Mouse (Mus musculus): ENCODE data around the gene C2cd4b. TPM values are rescaled to one million over a fixed set of nuclear protein-coding genes. Genes with fewer than 3 reads are reported as not detected.

Gene C2cd4b
- polyA plus RNA-seq, 1 experiment from 2014 or later, result 2.3 TPM

Small RNAs within 50 kb of the gene (microRNA-seq; reads per million reads assigned to microRNA genes)
- gene Mir7241 (not detected), gene Mir7242 (not detected)

Other genes starting within 250 kb of the C2cd4b start
- gene Tln2, start 199.7 kb upstream of the C2cd4b start, polyA plus RNA-seq (2016; fragmentation: Nextera tagmentation; extraction: Ambion mirVana), result 34.7 and 53.3 TPM in 2 replicates
- 0.49 and 0.65 TPM in 2 replicates for gene C2cd4a, start 72.9 kb downstream of the C2cd4b start, polyA plus RNA-seq (2016; fragmentation: Nextera tagmentation; extraction: Ambion mirVana)
- 3.9 and 4.4 TPM in 2 replicates for gene Vps13c, start 81.0 kb downstream of the C2cd4b start, polyA plus RNA-seq (2016; fragmentation: Nextera tagmentation; extraction: Ambion mirVana)